Mouse (Mus musculus) midbrain, embryonic 10.5 days (tissue): Measurements from ENCODE around the gene Fgd3. TPM values are rescaled to one million over a fixed set of nuclear protein-coding genes. Genes with fewer than 3 reads are reported as not detected.
A peak's percentile ranks its signal among the peaks of the same experiment; 100 is the strongest.

Experiments
- DNase-seq: peaks from one replicate; pipeline ENCODE4 v3.0.0-alpha.2; 2017; ENCODE audit warnings: low spot score
- H3K27ac ChIP-seq: fragments of 300-500 bp; sonication (generic); replicated peaks from 2 replicates; pipeline ENCODE4 v1.5.1; 2016; ENCODE audit warnings: mild to moderate bottlenecking
- H3K27me3 ChIP-seq: fragments of 300-500 bp; sonication (generic); 2 replicates; pipeline ENCODE4 v1.6.1; 2016; ENCODE audit warnings: low read depth, mild to moderate bottlenecking; ENCODE audit not compliant: poor library complexity, severe bottlenecking
- H3K36me3 ChIP-seq: fragments of 300-500 bp; sonication (generic); 2 replicates; pipeline ENCODE4 v1.6.1; 2016; ENCODE audit warnings: mild to moderate bottlenecking, moderate library complexity
- H3K4me1 ChIP-seq: fragments of 300-500 bp; sonication (generic); 2 replicates; pipeline ENCODE4 v1.6.1; 2016
- H3K4me3 ChIP-seq: fragments of 300-500 bp; sonication (generic); 2 replicates; pipeline ENCODE4 v1.5.1; 2016; ENCODE audit warnings: mild to moderate bottlenecking, moderate library complexity
- H3K9me3 ChIP-seq: fragments of 300-500 bp; sonication (generic); replicated peaks from 2 replicates; pipeline ENCODE4 v1.6.1; 2016; ENCODE audit warnings: mild to moderate bottlenecking
- WGBS: fragments of 180-500 bp; shearing (Covaris S2); methylation state at CpG from one replicate; pipeline ENCODE4 v1.1.7; 2016; 5-methylcytosine and 5-hydroxymethylcytosine counted together
- polyA plus RNA-seq: library from polyadenylated mRNA; unstranded; fragments of >200 nt; fragmentation: Nextera tagmentation; extraction: Ambion mirVana; gene quantifications from 2 replicates; pipeline ENCODE4 v1.2.1, GENCODE M21; 2016

Fgd3 gene
- polyA plus RNA-seq, 1 experiment from 2014 or later, result 1.1 TPM

- Histone ChIP-seq H3K9me3 (no peaks in the 10 kb centered on the region), H3K27me3 (no peaks in the 10 kb centered on the region), H3K27ac (peak overlapping the region; percentile 57), H3K36me3 (peaks cover 22% of the 10 kb centered on the region), H3K4me1 (peaks cover 22% of the 10 kb centered on the region), H3K4me3 (no peak overlapping the region)
- no peak for DNase-seq
Observed at GRCm38 (mm10) chr13:49353422-49353821, 33.3 kb upstream of the Fgd3 start.

- Histone ChIP-seq H3K27ac (peak overlapping the region; percentile 57; the same call in 1 of the 2 replicates), H3K4me3 (no peak overlapping the region), H3K9me3 (no peaks in the 10 kb centered on the region), H3K27me3 (no peaks in the 10 kb centered on the region), H3K36me3 (peaks cover 17% of the 10 kb centered on the region), H3K4me1 (peaks cover 22% of the 10 kb centered on the region)
- WGBS, result 59% methylated on average over 3 of the region's 3 CpGs
- DNase-seq, result no peak
Observed at GRCm38 (mm10) chr13:49352581-49353159, 32.6 kb upstream of the Fgd3 start.

- 93% methylated on average over 6 of the region's 6 CpGs for WGBS
- Histone ChIP-seq H3K36me3 (no peaks in the 10 kb centered on the region), H3K9me3 (no peaks in the 10 kb centered on the region), H3K4me1 (peaks cover 38% of the 10 kb centered on the region), H3K27me3 (no peaks in the 10 kb centered on the region), H3K4me3 (no peak overlapping the region), H3K27ac (no peak overlapping the region)
- DNase-seq, result no peak
Observed at GRCm38 (mm10) chr13:49349836-49350505, 29.9 kb upstream of the Fgd3 start.

GRCm38 (mm10) chr13:49349335-49349734 lies 29.2 kb upstream of the Fgd3 start:
- H3K4me1 ChIP-seq, result peaks cover 44% of the 10 kb centered on the region
- H3K36me3 ChIP-seq, result no peaks in the 10 kb centered on the region
- H3K9me3 ChIP-seq, result no peaks in the 10 kb centered on the region
- H3K4me3 ChIP-seq, result no peak overlapping the region
- no peak for DNase-seq
- WGBS, result 92% methylated on average over 4 of the region's 4 CpGs
- H3K27ac ChIP-seq, result no peak overlapping the region
- H3K27me3 ChIP-seq, result no peaks in the 10 kb centered on the region

- 94% methylated on average over 2 of the region's 2 CpGs for WGBS
- H3K4me3 ChIP-seq, result no peak overlapping the region
- DNase-seq, result no peak
Observed at GRCm38 (mm10) chr13:49348522-49348921, 28.4 kb upstream of the Fgd3 start.

GRCm38 (mm10) chr13:49345476-49345875 lies 25.4 kb upstream of the Fgd3 start:
- DNase-seq, result no peak
- H3K27me3 ChIP-seq, result no peaks in the 10 kb centered on the region
- 87% methylated on average over 2 of the region's 2 CpGs for WGBS
- no peaks in the 10 kb centered on the region for H3K36me3 ChIP-seq
- no peaks in the 10 kb centered on the region for H3K9me3 ChIP-seq
- no peak overlapping the region for H3K4me3 ChIP-seq
- H3K27ac ChIP-seq, result no peak overlapping the region
- H3K4me1 ChIP-seq, result peaks cover 54% of the 10 kb centered on the region

More at GRCm38 (mm10) chr13:49348522-49348921, 28.4 kb upstream of the Fgd3 start:
- Histone ChIP-seq H3K4me1 (peaks cover 48% of the 10 kb centered on the region), H3K9me3 (no peaks in the 10 kb centered on the region), H3K27me3 (no peaks in the 10 kb centered on the region), H3K36me3 (no peaks in the 10 kb centered on the region), H3K27ac (no peak overlapping the region)

GRCm38 (mm10) chr13:49344567-49344966 lies 24.5 kb upstream of the Fgd3 start:
- H3K4me3 ChIP-seq, result no peak overlapping the region; the same call in 1 of the 2 replicates
- WGBS, result 89% methylated on average over 8 of the region's 8 CpGs
- H3K27me3 ChIP-seq, result no peaks in the 10 kb centered on the region
- peaks cover 58% of the 10 kb centered on the region for H3K4me1 ChIP-seq
- H3K36me3 ChIP-seq, result no peaks in the 10 kb centered on the region
- H3K27ac ChIP-seq, result no peak overlapping the region
- H3K9me3 ChIP-seq, result no peaks in the 10 kb centered on the region
- DNase-seq, result no peak

GRCm38 (mm10) chr13:49342723-49343100 lies 22.6 kb upstream of the Fgd3 start:
- Histone ChIP-seq H3K36me3 (no peaks in the 10 kb centered on the region), H3K27ac (peak overlapping the region; percentile 92; the same call in 1 of the 2 replicates), H3K4me1 (peaks cover 56% of the 10 kb centered on the region), H3K27me3 (no peaks in the 10 kb centered on the region), H3K4me3 (peak overlapping the region; percentile 94), H3K9me3 (no peaks in the 10 kb centered on the region)
- DNase-seq, result no peak

GRCm38 (mm10) chr13:49341831-49342722 lies 22.0 kb upstream of the Fgd3 start:
- H3K9me3 ChIP-seq, result no peaks in the 10 kb centered on the region
- 12% methylated on average over 25 of the region's 25 CpGs for WGBS
- peak overlapping the region; percentile 94 for H3K4me3 ChIP-seq
- peak overlapping the region; percentile 92 for H3K27ac ChIP-seq
- H3K36me3 ChIP-seq, result no peaks in the 10 kb centered on the region
- no peaks in the 10 kb centered on the region for H3K27me3 ChIP-seq
- H3K4me1 ChIP-seq, result peaks cover 56% of the 10 kb centered on the region
- DNase-seq, result no peak

- Histone ChIP-seq H3K36me3 (no peaks in the 10 kb centered on the region), H3K27me3 (no peaks in the 10 kb centered on the region), H3K9me3 (no peaks in the 10 kb centered on the region), H3K27ac (peak within 1 kb of the TSS; percentile 92), H3K4me3 (peak within 1 kb of the TSS; percentile 94), H3K4me1 (peaks cover 52% of the 10 kb centered on the region)
- peak; percentile 96 for DNase-seq
- under 1% methylated on average over 74 of the region's 74 CpGs for WGBS
Observed at GRCm38 (mm10) chr13:49341012-49341830, 21.1 kb upstream of the Fgd3 start, which contains the start of gene Bicd2. Bicd2 (plus strand) TSS chr13:49341585.

GRCm38 (mm10) chr13:49338893-49339546 lies 18.9 kb upstream of the Fgd3 start:
- no peak overlapping the region for H3K4me3 ChIP-seq
- no peaks in the 10 kb centered on the region for H3K9me3 ChIP-seq
- WGBS, result 80% methylated on average over 7 of the region's 7 CpGs
- peaks cover 30% of the 10 kb centered on the region for H3K4me1 ChIP-seq
- no peaks in the 10 kb centered on the region for H3K36me3 ChIP-seq
- no peak for DNase-seq
- no peak overlapping the region for H3K27ac ChIP-seq
- H3K27me3 ChIP-seq, result no peaks in the 10 kb centered on the region
